Mouse (Mus musculus): ENCODE results near the gene Twist2. TPM values are rescaled to one million over a fixed set of nuclear protein-coding genes. Genes with fewer than 3 reads are reported as not detected.

The Twist2 gene
- total and polyA plus RNA-seq, 3 experiments = not detected

GRCm38 (mm10) chr1:91878696-91879095 is 77.4 kb downstream of the Twist2 start:
- H3K27ac ChIP-seq (ENCODE audit: control insufficient read depth, low read depth, low read length) = no peak overlapping the region
- H3K27me3 ChIP-seq (ENCODE audit: control insufficient read depth in 1 of 2, insufficient read depth in 2 of 2, low read length in 2 of 2) = no peaks in the 10 kb centered on the region; a peak in 1 of 4 replicates
- H3K9me3 ChIP-seq (replicated peaks; ENCODE audit: insufficient read depth, low read length) = no peaks in the 10 kb centered on the region
- no peak overlapping the region for H3K4me3 ChIP-seq (ENCODE audit: control insufficient read depth in 1 of 2, insufficient read depth in 1 of 2, low read depth in 2 of 2, low read length in 2 of 2)
- H3K79me2 ChIP-seq (ENCODE audit: control insufficient read depth, insufficient read depth, low read length, poor library complexity) = no peaks in the 10 kb centered on the region
- H3K36me3 ChIP-seq (ENCODE audit: control insufficient read depth in 1 of 2, insufficient read depth in 2 of 2, low read length in 2 of 2) = no peaks in the 10 kb centered on the region
- TF ChIP-seq ELF1 (IDR thresholded peaks at IDR 0.05; ENCODE audit: low read depth, low read length) = no peak
- TF ChIP-seq ZNF384 (IDR thresholded peaks at IDR 0.05; ENCODE audit: low read depth, low read length) = no peak
- no peak for TF ChIP-seq SIN3A (IDR thresholded peaks at IDR 0.05; ENCODE audit: low read length)
- no peak for TF ChIP-seq NRF1 (IDR thresholded peaks at IDR 0.05; ENCODE audit: insufficient read depth, low read depth, low read length, poor library complexity, severe bottlenecking)
- no peak for TF ChIP-seq CTCF (IDR thresholded peaks at IDR 0.05 in 2 of 3, conservative IDR thresholded peaks at IDR 0.05 in 1 of 3; ENCODE audit: control insufficient read depth in 1 of 3, insufficient read depth in 1 of 3, low read depth in 2 of 3, low read length in 3 of 3, poor library complexity in 1 of 3, severe bottlenecking in 1 of 3)
- no peak for TF ChIP-seq MYC (IDR thresholded peaks at IDR 0.05; ENCODE audit: low read depth, low read length)
- no peak for TF ChIP-seq TCF12 (IDR thresholded peaks at IDR 0.05; ENCODE audit: low read depth, low read length)
- no peak for TF ChIP-seq MAFK (IDR thresholded peaks at IDR 0.05; ENCODE audit: borderline replicate concordance, low read depth, low read length)
- no peak for TF ChIP-seq MXI1 (IDR thresholded peaks at IDR 0.05; ENCODE audit: low read depth, low read length)
- no peak for TF ChIP-seq ETS1 (IDR thresholded peaks at IDR 0.05; ENCODE audit: low read depth, low read length)
- no peak for TF ChIP-seq JUND (IDR thresholded peaks at IDR 0.05; ENCODE audit: low read depth, low read length)
- TF ChIP-seq HCFC1 (IDR thresholded peaks at IDR 0.05; ENCODE audit: low read depth, low read length) = no peak
- no peak for TF ChIP-seq GATA1 (IDR thresholded peaks at IDR 0.05; ENCODE audit: low read depth, low read length)
- TF ChIP-seq ZMIZ1 (IDR thresholded peaks at IDR 0.05; ENCODE audit: low read depth, low read length) = no peak
- no peak for TF ChIP-seq CHD2 (IDR thresholded peaks at IDR 0.05; ENCODE audit: low read length)
- no peak for TF ChIP-seq RCOR1 (IDR thresholded peaks at IDR 0.05; ENCODE audit: low read depth, low read length)
- TF ChIP-seq SMC3 (IDR thresholded peaks at IDR 0.05; ENCODE audit: low read depth, low read length) = no peak
- TF ChIP-seq MEF2A (IDR thresholded peaks at IDR 0.05; ENCODE audit: extremely low read depth, insufficient replicate concordance, low read depth, low read length, poor library complexity, severe bottlenecking) = no peak
- no peak for DNase-seq (ENCODE audit: low read depth, low spot score)
- no peaks in the 10 kb centered on the region for H3K4me1 ChIP-seq (ENCODE audit: control insufficient read depth in 1 of 2, insufficient read depth in 2 of 2, low read length in 2 of 2)
- H3K9ac ChIP-seq (ENCODE audit: control insufficient read depth, low read depth, low read length, poor library complexity, severe bottlenecking) = no peak overlapping the region

- Histone ChIP-seq H3K4me3 (ENCODE audit: control insufficient read depth in 1 of 2, insufficient read depth in 1 of 2, low read depth in 2 of 2, low read length in 2 of 2) (no peak overlapping the region), H3K9ac (ENCODE audit: control insufficient read depth, low read depth, low read length, poor library complexity, severe bottlenecking) (no peak overlapping the region), H3K36me3 (ENCODE audit: control insufficient read depth in 1 of 2, insufficient read depth in 2 of 2, low read length in 2 of 2) (no peaks in the 10 kb centered on the region), H3K79me2 (ENCODE audit: control insufficient read depth, insufficient read depth, low read length, poor library complexity) (no peaks in the 10 kb centered on the region), H3K27me3 (ENCODE audit: control insufficient read depth in 1 of 2, insufficient read depth in 2 of 2, low read length in 2 of 2) (no peaks in the 10 kb centered on the region; a peak in 1 of 4 replicates), H3K4me1 (ENCODE audit: control insufficient read depth in 1 of 2, insufficient read depth in 2 of 2, low read length in 2 of 2) (no peaks in the 10 kb centered on the region), H3K27ac (ENCODE audit: control insufficient read depth, low read depth, low read length) (no peak overlapping the region), H3K9me3 (replicated peaks; ENCODE audit: insufficient read depth, low read length) (no peaks in the 10 kb centered on the region)
- TF ChIP-seq KAT2A (conservative IDR thresholded peaks at IDR 0.05; ENCODE audit: low read depth, low read length) (no peak), ZNF384 (IDR thresholded peaks at IDR 0.05; ENCODE audit: low read depth, low read length) (no peak), TCF12 (IDR thresholded peaks at IDR 0.05; ENCODE audit: low read depth, low read length) (no peak), JUND (IDR thresholded peaks at IDR 0.05; ENCODE audit: low read depth, low read length) (no peak), TBP (IDR thresholded peaks at IDR 0.05; ENCODE audit: low read depth, low read length) (no peak)
- DNase-seq (ENCODE audit: low read depth, low spot score) = no peak
These were observed 78.9 kb downstream of the Twist2 start for GRCm38 (mm10) chr1:91880156-91880555.
